In the genomic region with DNA sequence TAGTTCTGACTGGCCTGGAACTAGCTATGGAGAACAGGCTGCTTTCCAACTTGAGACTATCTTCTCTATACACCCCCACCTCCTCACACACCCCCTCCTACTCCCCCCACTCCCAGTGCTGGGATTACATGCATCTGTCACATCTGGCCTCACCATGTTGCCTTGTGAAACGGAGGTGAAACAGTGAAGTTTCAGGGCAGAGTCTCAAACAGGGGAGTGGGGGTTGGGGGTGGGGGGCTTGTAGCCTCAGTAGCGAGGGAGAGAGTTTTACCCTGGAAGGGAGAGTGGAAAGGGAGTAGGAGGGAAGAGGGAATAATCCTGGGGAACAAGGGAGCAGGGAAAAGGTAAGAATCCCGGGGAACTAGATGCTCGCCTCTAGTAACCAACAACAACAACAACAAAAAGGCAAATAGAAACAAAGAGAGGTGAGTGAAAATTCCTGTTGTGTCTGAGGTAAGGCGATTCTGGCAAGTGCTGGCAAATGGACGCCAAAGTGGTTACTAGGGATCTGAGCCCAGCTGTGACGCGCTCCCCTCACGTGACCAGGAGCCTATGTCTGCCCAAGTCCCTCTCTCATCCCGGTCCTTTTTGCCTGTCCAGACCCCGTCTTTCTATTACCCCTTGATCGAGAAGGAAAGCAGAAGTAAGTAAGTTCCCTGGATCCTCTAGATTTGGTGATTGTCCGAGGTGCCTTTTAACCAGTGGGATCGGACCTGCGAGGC, we compare ENCODE assay signal across 7 mouse cellular contexts. TPM values are rescaled to one million over a fixed set of nuclear protein-coding genes. Genes with fewer than 3 reads are reported as not detected.
DNase-seq lines count a peak whose midpoint lies in the region; ATAC-seq lines count a peak whose summit lies in the region.

A gene (plus strand): TSS at position 537 of the 722 bp plus-strand sequence.

- H3K36me3 ChIP-seq in intestine, embryonic 15.5 days: no peaks in the 10 kb centered on the region
- no peaks in the 10 kb centered on the region for H3K36me3 ChIP-seq in megakaryocyte, embryonic 14.5 days (replicated peaks; ENCODE audit: low read length)

- peak within 1 kb of the TSS; percentile 56 for H3K4me2 ChIP-seq in intestine, embryonic 15.5 days (replicated peaks)

- peak; percentile 59 for DNase-seq in adrenal gland, postnatal 25 days
- DNase-seq in embryo, embryonic 10.5 days (ENCODE audit: low spot score): peak; percentile 81
- DNase-seq in gastrocnemius, postnatal 14 days: peak; percentile 56
- DNase-seq in left cerebral cortex, postnatal 14 days (ENCODE audit: low spot score in 2 of 2): peak; percentile 65 to 71
- DNase-seq in right cerebral cortex, postnatal 14 days: peak; percentile 61

- intact Hi-C loops in gastrocnemius, postnatal 14 days (cut with DNase I; ENCODE audit: low total_unique reads): no loop called here
- intact Hi-C loops in left cerebral cortex, postnatal 14 days (cut with DNase I): no loop called here

- peak; percentile 95 for ATAC-seq in intestine, embryonic 15.5 days

- peak within 1 kb of the TSS; percentile 51 for H3K27ac ChIP-seq in intestine, embryonic 15.5 days

- H3K4me1 ChIP-seq in intestine, embryonic 15.5 days (replicated peaks): no peaks in the 10 kb centered on the region
- H3K4me1 ChIP-seq in megakaryocyte, embryonic 14.5 days: peaks cover 6% of the 10 kb centered on the region; the same call in 1 of the 2 replicates

- no peaks in the 10 kb centered on the region for H3K9me3 ChIP-seq in intestine, embryonic 15.5 days
- no peaks in the 10 kb centered on the region for H3K9me3 ChIP-seq in megakaryocyte, embryonic 14.5 days

- peak within 1 kb of the TSS; percentile 39 for H3K9ac ChIP-seq in intestine, embryonic 15.5 days

- peak within 1 kb of the TSS; percentile 45 for H3K4me3 ChIP-seq in intestine, embryonic 15.5 days (replicated peaks)
- H3K4me3 ChIP-seq in megakaryocyte, embryonic 14.5 days (replicated peaks): peak within 1 kb of the TSS; percentile 87

- no peaks in the 10 kb centered on the region for H3K27me3 ChIP-seq in intestine, embryonic 15.5 days (replicated peaks)
- peaks cover 21% of the 10 kb centered on the region for H3K27me3 ChIP-seq in megakaryocyte, embryonic 14.5 days (replicated peaks)

- 27% methylated on average over 15 of the region's 15 CpGs for WGBS in intestine, embryonic 15.5 days

RNA-seq across cellular contexts. Expression of the gene that starts here (rescaled TPM):
- total RNA-seq in adrenal gland, postnatal 25 days (2021): 8.2 and 10.1 TPM in 2 replicates
- 1 to 10 TPM; 2.6 to 2.8 TPM for total RNA-seq in gastrocnemius, postnatal 14 days (2021)
- polyA plus RNA-seq in intestine, embryonic 15.5 days (2015; fragmentation: Nextera tagmentation; extraction: Ambion mirVana): 6.0 and 7.8 TPM in 2 replicates
- 10 to 100 TPM; 11.5 to 12.6 TPM for total RNA-seq in left cerebral cortex, postnatal 14 days (2021)
- not detected in 2 replicates for polyA plus RNA-seq in megakaryocyte, embryonic 14.5 days (2012; ENCODE audit: insufficient read depth, low replicate concordance)

Comparison
In these comparisons a context has a peak if more than half of its experiments do, and no peak if none do; other contexts are left out.
1. Peak in every context shown above with its lines: DNase-seq, ATAC-seq, H3K4me3 ChIP-seq and H3K27ac ChIP-seq.